Mouse (Mus musculus) regulatory T cell (primary cell): ENCODE data around the gene Otub1.

Source experiments
- in situ Hi-C: fragments of 300-600 bp; cut with MboI, MseI; formaldehyde crosslinking; loops from one replicate; pipeline ENCODE4 v1.15.1; 2025; ENCODE audit warnings: high pct_unique_total_duplicates

Otub1 gene

GRCm38 (mm10) chr19:7209907-7210646 lies 4.0 kb upstream of the Otub1 start:
- in situ Hi-C loops: no loop called here

GRCm38 (mm10) chr19:7205326-7205725 lies 790 bp downstream of the Otub1 start:
- in situ Hi-C loops: no loop called here

- in situ Hi-C loops: no loop called here
These were observed 1.2 kb downstream of the Otub1 start for GRCm38 (mm10) chr19:7204898-7205297.

GRCm38 (mm10) chr19:7200427-7200826 lies 5.7 kb downstream of the Otub1 start:
- in situ Hi-C loops: no loop called here

GRCm38 (mm10) chr19:7199089-7199488 lies 7.0 kb downstream of the Otub1 start:
- in situ Hi-C loops: no loop called here

- in situ Hi-C loops: no loop called here
These were observed 8.7 kb downstream of the Otub1 start for GRCm38 (mm10) chr19:7197445-7197844.

- in situ Hi-C loops: no loop called here
These were observed 9.3 kb downstream of the Otub1 start for GRCm38 (mm10) chr19:7196741-7197270.

- in situ Hi-C loops: no loop called here
These were observed 10.0 kb downstream of the Otub1 start for GRCm38 (mm10) chr19:7195900-7196728.

GRCm38 (mm10) chr19:7192561-7192967 lies 13.6 kb downstream of the Otub1 start:
- in situ Hi-C loops: loop anchor here (5.0 kb wide), 1 partner anchor 120 kb away; no protein-coding TSS in a partner anchor

GRCm38 (mm10) chr19:7191639-7192038 lies 14.5 kb downstream of the Otub1 start:
- in situ Hi-C loops: loop anchor here (5.0 kb wide), 1 partner anchor 119 kb away; no protein-coding TSS in a partner anchor

- in situ Hi-C loops: loop anchor here (5.0 kb wide), 1 partner anchor 119 kb away; no protein-coding TSS in a partner anchor
These were observed 15.1 kb downstream of the Otub1 start for GRCm38 (mm10) chr19:7190986-7191385.

- in situ Hi-C loops: no loop called here
These were observed 17.1 kb downstream of the Otub1 start for GRCm38 (mm10) chr19:7189026-7189425.

GRCm38 (mm10) chr19:7187157-7187556 lies 19.0 kb downstream of the Otub1 start:
- in situ Hi-C loops: no loop called here

GRCm38 (mm10) chr19:7185715-7186291 lies 20.3 kb downstream of the Otub1 start:
- in situ Hi-C loops: no loop called here

- in situ Hi-C loops: no loop called here
These were observed 21.1 kb downstream of the Otub1 start for GRCm38 (mm10) chr19:7185059-7185458.

- in situ Hi-C loops: no loop called here
These were observed 22.7 kb downstream of the Otub1 start for GRCm38 (mm10) chr19:7183419-7183818.

GRCm38 (mm10) chr19:7182273-7182949 lies 23.7 kb downstream of the Otub1 start:
- in situ Hi-C loops: no loop called here

- in situ Hi-C loops: no loop called here
These were observed 24.6 kb downstream of the Otub1 start for GRCm38 (mm10) chr19:7181496-7181895.

- in situ Hi-C loops: no loop called here
These were observed 25.2 kb downstream of the Otub1 start for GRCm38 (mm10) chr19:7180756-7181405.

GRCm38 (mm10) chr19:7178841-7179452 lies 27.2 kb downstream of the Otub1 start:
- in situ Hi-C loops: no loop called here
